In genomic region chr14:57408100-57408499, GRCm38 (mm10) we compare ENCODE assay signal across 14 mouse cellular contexts. TPM values are rescaled to one million over a fixed set of nuclear protein-coding genes. Genes with fewer than 3 reads are reported as not detected.
DNase-seq lines count a peak whose midpoint lies in the region; ATAC-seq and TF ChIP-seq lines count a peak whose summit lies in the region.
"Had no signal": no experiment of that assay in that cellular context is flagged by ENCODE, and none has a peak within 500 bp of the region (broad histone marks: within the 10 kb centered on the region; RNA-seq: fewer than 3 reads in every experiment).

No protein-coding gene starts in this region.

- H3K27me3 ChIP-seq in lung, embryonic 15.5 days = no peaks in the 10 kb centered on the region
- no peaks in the 10 kb centered on the region for H3K27me3 ChIP-seq in lung, postnatal 0 days (replicated peaks; ENCODE audit: insufficient read depth, low read length)
- no peaks in the 10 kb centered on the region for H3K27me3 ChIP-seq in hindbrain, embryonic 11.5 days (ENCODE audit: control insufficient read depth, insufficient read depth, low read length)
- no peaks in the 10 kb centered on the region for H3K27me3 ChIP-seq in kidney, embryonic 16.5 days (ENCODE audit: insufficient read depth, low read length)
- H3K27me3 ChIP-seq: embryonic facial prominence, embryonic 12.5 days; Patski had no signal

- peak overlapping the region; percentile 43; the same call in 1 of the 2 replicates for H3K4me2 ChIP-seq in lung, embryonic 15.5 days
- no peak overlapping the region for H3K4me2 ChIP-seq in lung, postnatal 0 days (replicated peaks; ENCODE audit: low read depth, low read length)
- H3K4me2 ChIP-seq in hindbrain, embryonic 11.5 days (replicated peaks; ENCODE audit: low read depth, low read length) = no peak overlapping the region
- no peak overlapping the region; the same call in 1 of the 2 replicates for H3K4me2 ChIP-seq in kidney, embryonic 16.5 days (replicated peaks; ENCODE audit: low read depth, low read length)

- H3K9ac ChIP-seq in lung, embryonic 15.5 days = no peak overlapping the region
- no peak overlapping the region for H3K9ac ChIP-seq in lung, postnatal 0 days (replicated peaks; ENCODE audit: low read depth)
- no peak overlapping the region for H3K9ac ChIP-seq in ES-E14 (ENCODE audit: insufficient read depth, low read depth, low read length, poor library complexity, severe bottlenecking)
- no peak overlapping the region for H3K9ac ChIP-seq in hindbrain, embryonic 11.5 days (ENCODE audit: low read depth, low read length)
- no peak overlapping the region for H3K9ac ChIP-seq in kidney, embryonic 16.5 days (replicated peaks; ENCODE audit: low read length)
- H3K9ac ChIP-seq: embryonic facial prominence, embryonic 12.5 days had no signal

- ATAC-seq in lung, embryonic 15.5 days (ENCODE audit: borderline replicate concordance, extremely low read depth, low FRiP score, low TSS enrichment) = no peak
- ATAC-seq in lung, postnatal 0 days = no peak
- no peak for ATAC-seq in hindbrain, embryonic 11.5 days (ENCODE audit: low FRiP score)
- no peak for ATAC-seq in kidney, embryonic 16.5 days (ENCODE audit: low FRiP score, low TSS enrichment)
- ATAC-seq: activated CD4-positive, CD25-positive, alpha-beta regulatory T cell, adult 4 months; Patski had no signal

- DNase-seq in lung, postnatal 36 days = no peak
- DNase-seq in lung, postnatal 0 days (ENCODE audit: low spot score) = peak; percentile 6
- no peak for DNase-seq in lung, postnatal 4 days
- DNase-seq in ES-E14 (ENCODE audit: low read depth, low spot score) = no peak
- DNase-seq in hindbrain, embryonic 11.5 days (ENCODE audit: low spot score) = no peak
- DNase-seq: cerebellum, adult 11-12 months; cerebellum, adult 2 months; cerebellum, adult 9-10 months had no signal

- in situ Hi-C loops in ES-E14 (cut with MboI; ENCODE audit: low sequenced_read_pairs in 2 of 2, unreplicated experiment in 2 of 2) = no loop called here

- H3K4me3 ChIP-seq in lung, embryonic 15.5 days = no peak overlapping the region
- no peak overlapping the region for H3K4me3 ChIP-seq in lung, postnatal 0 days (ENCODE audit: low read depth, low read length)
- H3K4me3 ChIP-seq in ES-E14 (ENCODE audit: insufficient read depth in 1 of 2, low read depth in 1 of 2, low read length in 2 of 2, poor library complexity in 1 of 2, severe bottlenecking in 1 of 2) = no peak overlapping the region
- H3K4me3 ChIP-seq in hindbrain, embryonic 11.5 days (ENCODE audit: low read depth, low read length) = no peak overlapping the region; the same call in 1 of the 2 replicates
- no peak overlapping the region for H3K4me3 ChIP-seq in kidney, embryonic 16.5 days (ENCODE audit: low read length)
- H3K4me3 ChIP-seq: embryonic facial prominence, embryonic 12.5 days had no signal

- no peaks in the 10 kb centered on the region for H3K9me3 ChIP-seq in lung, embryonic 15.5 days
- H3K9me3 ChIP-seq in lung, postnatal 0 days (ENCODE audit: low read length) = no peaks in the 10 kb centered on the region
- H3K9me3 ChIP-seq in ES-E14 (ENCODE audit: control insufficient read depth, insufficient read depth, low read depth, low read length) = no peaks in the 10 kb centered on the region
- H3K9me3 ChIP-seq in hindbrain, embryonic 11.5 days (ENCODE audit: control insufficient read depth, low read length) = no peaks in the 10 kb centered on the region
- H3K9me3 ChIP-seq in kidney, embryonic 16.5 days (ENCODE audit: low read length) = no peaks in the 10 kb centered on the region
- H3K9me3 ChIP-seq: embryonic facial prominence, embryonic 10.5 days; embryonic facial prominence, embryonic 12.5 days had no signal

- H3K27ac ChIP-seq in lung, embryonic 15.5 days = no peak overlapping the region
- no peak overlapping the region for H3K27ac ChIP-seq in lung, postnatal 0 days (ENCODE audit: low read length)
- H3K27ac ChIP-seq in ES-E14 (ENCODE audit: insufficient read depth, low read depth, low read length, poor library complexity, severe bottlenecking) = no peak overlapping the region
- H3K27ac ChIP-seq in hindbrain, embryonic 11.5 days (ENCODE audit: low read depth, low read length) = no peak overlapping the region
- H3K27ac ChIP-seq in kidney, embryonic 16.5 days (ENCODE audit: low read length) = no peak overlapping the region
- H3K27ac ChIP-seq: embryonic facial prominence, embryonic 12.5 days had no signal

- H3K36me3 ChIP-seq in lung, embryonic 15.5 days = no peaks in the 10 kb centered on the region
- H3K36me3 ChIP-seq in lung, postnatal 0 days (ENCODE audit: insufficient read depth, low read length) = no peaks in the 10 kb centered on the region
- H3K36me3 ChIP-seq in ES-E14 (ENCODE audit: control insufficient read depth, insufficient read depth, low read length, poor library complexity, severe bottlenecking) = no peaks in the 10 kb centered on the region
- no peaks in the 10 kb centered on the region for H3K36me3 ChIP-seq in hindbrain, embryonic 11.5 days (ENCODE audit: control insufficient read depth, insufficient read depth, low read length)
- no peaks in the 10 kb centered on the region for H3K36me3 ChIP-seq in kidney, embryonic 16.5 days (ENCODE audit: insufficient read depth, low read length)
- H3K36me3 ChIP-seq: embryonic facial prominence, embryonic 10.5 days; embryonic facial prominence, embryonic 12.5 days had no signal

- 73% methylated on average over 8 of the region's 8 CpGs for WGBS in lung, embryonic 15.5 days
- WGBS in lung, postnatal 0 days = 68% methylated on average over 8 of the region's 8 CpGs
- 75% methylated on average over 8 of the region's 8 CpGs for WGBS in hindbrain, embryonic 11.5 days
- 84% methylated on average over 8 of the region's 8 CpGs for WGBS in kidney, embryonic 16.5 days

- no peak for TF ChIP-seq CTCF in lung, postnatal 0 days (IDR thresholded peaks at IDR 0.05)

- peaks cover 7% of the 10 kb centered on the region; the same call in 1 of the 2 replicates for H3K4me1 ChIP-seq in lung, embryonic 15.5 days
- H3K4me1 ChIP-seq in lung, postnatal 0 days (ENCODE audit: insufficient read depth, low read depth, low read length) = no peaks in the 10 kb centered on the region; the same call in 1 of the 2 replicates
- peaks cover 0 to 5% of the 10 kb centered on the region in 2 experiments; a peak in 2 of 4 replicates for H3K4me1 ChIP-seq in ES-E14 (ENCODE audit: control insufficient read depth in 2 of 2, insufficient read depth in 2 of 2, low read length in 2 of 2, poor library complexity in 1 of 2)
- no peaks in the 10 kb centered on the region for H3K4me1 ChIP-seq in hindbrain, embryonic 11.5 days (replicated peaks; ENCODE audit: control insufficient read depth, insufficient read depth, low read length)
- H3K4me1 ChIP-seq in kidney, embryonic 16.5 days (ENCODE audit: insufficient read depth, low read length) = peaks cover 9% of the 10 kb centered on the region; the same call in 1 of the 2 replicates

- no peak for TF ChIP-seq EP300 in lung, postnatal 0 days (IDR thresholded peaks at IDR 0.05)

TF ChIP-seq in ES-E14, 5 proteins besides CTCF, POLR2A, EP300 and RAD21:
- TF ChIP-seq ZNF384 (IDR thresholded peaks at IDR 0.05; ENCODE audit: low read depth, low read length) (peak; percentile 78; the same call in 1 of the 2 replicates), ZC3H11A (IDR thresholded peaks at IDR 0.05; ENCODE audit: borderline replicate concordance, low read depth, low read length) (no peak)
TF ChIP-seq in ES-E14: peak in this region for 1.

RNA-seq across cellular contexts. Expression of gene Cryl1, which starts 9.8 kb away (rescaled TPM):
- 27.0 and 27.4 TPM in 2 replicates for polyA plus RNA-seq in lung, embryonic 15.5 days (2015; fragmentation: Nextera tagmentation; extraction: Ambion mirVana)
- 16.0 and 17.5 TPM in 2 replicates for polyA plus RNA-seq in lung, postnatal 0 days (2015; fragmentation: Nextera tagmentation; extraction: Ambion mirVana)
- 4.1 and 8.4 TPM in 2 replicates for total RNA-seq in ES-E14 (2012; rRNA removed)
- 8.8 and 9.9 TPM in 2 replicates for polyA plus RNA-seq in hindbrain, embryonic 11.5 days (2014; fragmentation: Nextera tagmentation; extraction: Ambion mirVana)
- 41.4 and 49.7 TPM in 2 replicates for polyA plus RNA-seq in kidney, embryonic 16.5 days (2015; fragmentation: Nextera tagmentation; extraction: Ambion mirVana)

RNA-seq across cellular contexts. Expression of gene Ift88, which starts 15.8 kb away (rescaled TPM):
- 12.8 and 16.2 TPM in 2 replicates for polyA plus RNA-seq in lung, embryonic 15.5 days (2015; fragmentation: Nextera tagmentation; extraction: Ambion mirVana)
- 11.0 and 14.8 TPM in 2 replicates for polyA plus RNA-seq in lung, postnatal 0 days (2015; fragmentation: Nextera tagmentation; extraction: Ambion mirVana)
- total RNA-seq in ES-E14 (2012; rRNA removed) = 3.6 and 11.0 TPM in 2 replicates
- polyA plus RNA-seq in hindbrain, embryonic 11.5 days (2014; fragmentation: Nextera tagmentation; extraction: Ambion mirVana) = 20.7 and 21.4 TPM in 2 replicates
- polyA plus RNA-seq in kidney, embryonic 16.5 days (2015; fragmentation: Nextera tagmentation; extraction: Ambion mirVana) = 12.0 and 15.3 TPM in 2 replicates
